Mouse (Mus musculus): Measurements from ENCODE around the gene Sesn1. TPM values are rescaled to one million over a fixed set of nuclear protein-coding genes. Genes with fewer than 3 reads are reported as not detected.
"Not testable (repeated sequence)": the region's sequence is repeated elsewhere in the genome, so short reads cannot be mapped to it uniquely, and the experiment has no call there.

Sesn1 gene
- polyA plus RNA-seq, 1 experiment from 2014 or later, result 16.4 TPM

- ATAC-seq (no peak), DNase-seq (no peak)
- H3K36me3 ChIP-seq (replicated peaks; ENCODE audit: insufficient read depth, low read length), result no peaks in the 10 kb centered on the region
- TF ChIP-seq CTCF (IDR thresholded peaks at IDR 0.05; ENCODE audit: low read depth) (no peak), EP300 (IDR thresholded peaks at IDR 0.05; ENCODE audit: low read depth) (no peak)
- WGBS (ENCODE audit: insufficient replicate concordance), result under 1% methylated on average over 36 of the region's 36 CpGs
- peak overlapping the region; percentile 74 for H3K9ac ChIP-seq (replicated peaks)
- H3K27me3 ChIP-seq (ENCODE audit: insufficient read depth, low read length), result no peaks in the 10 kb centered on the region
- peaks cover 31% of the 10 kb centered on the region for H3K4me1 ChIP-seq (ENCODE audit: insufficient read depth)
- peak overlapping the region; percentile 72 for H3K4me3 ChIP-seq (ENCODE audit: low read depth, low read length)
- H3K27ac ChIP-seq (ENCODE audit: low read depth), result peak overlapping the region; percentile 96
- H3K9me3 ChIP-seq (ENCODE audit: low read length), result no peaks in the 10 kb centered on the region
- H3K4me2 ChIP-seq (ENCODE audit: low read depth, low read length), result peak overlapping the region; percentile 88
These were observed 1.1 kb downstream of the Sesn1 start for GRCm38 (mm10) chr10:41810564-41811455.

DNA sequence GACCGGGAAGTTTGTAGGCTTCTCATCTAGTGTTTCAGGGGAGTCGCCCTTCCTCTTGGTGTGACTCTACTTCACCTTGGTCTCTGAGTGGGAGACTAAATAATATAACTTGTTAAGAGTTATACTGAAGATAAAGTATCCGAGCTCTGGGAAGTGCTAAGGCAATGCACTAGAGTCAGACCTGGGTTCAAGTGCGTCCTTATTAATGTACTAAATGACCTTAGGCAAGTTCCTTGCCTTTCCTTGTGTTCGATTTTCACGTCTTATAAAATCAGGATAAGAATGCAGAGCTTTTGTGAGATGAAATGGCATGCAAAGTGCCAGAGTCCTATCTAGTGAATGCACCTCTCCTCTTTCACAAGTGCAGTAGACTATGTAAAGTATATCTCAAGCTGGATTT, 2.8 kb downstream of the Sesn1 start:
- no peak for TF ChIP-seq CTCF (IDR thresholded peaks at IDR 0.05; ENCODE audit: low read depth)
- no peaks in the 10 kb centered on the region for H3K9me3 ChIP-seq (ENCODE audit: low read length)
- H3K4me2 ChIP-seq (ENCODE audit: low read depth, low read length), result peak overlapping the region; percentile 88
- 59% methylated on average over 6 of the region's 6 CpGs for WGBS (ENCODE audit: insufficient replicate concordance)
- H3K27me3 ChIP-seq (ENCODE audit: insufficient read depth, low read length), result no peaks in the 10 kb centered on the region
- peaks cover 34% of the 10 kb centered on the region for H3K4me1 ChIP-seq (ENCODE audit: insufficient read depth)
- no peaks in the 10 kb centered on the region for H3K36me3 ChIP-seq (replicated peaks; ENCODE audit: insufficient read depth, low read length)
- no peak overlapping the region for H3K27ac ChIP-seq (ENCODE audit: low read depth)
- peak overlapping the region; percentile 72 for H3K4me3 ChIP-seq (ENCODE audit: low read depth, low read length)
- no peak for ATAC-seq
- peak overlapping the region; percentile 53 for H3K9ac ChIP-seq (replicated peaks)
- DNase-seq, result no peak

- Histone ChIP-seq H3K27ac (ENCODE audit: low read depth) (no peak overlapping the region), H3K4me2 (ENCODE audit: low read depth, low read length) (peak overlapping the region; percentile 40; the same call in 1 of the 2 replicates), H3K27me3 (ENCODE audit: insufficient read depth, low read length) (no peaks in the 10 kb centered on the region), H3K36me3 (replicated peaks; ENCODE audit: insufficient read depth, low read length) (no peaks in the 10 kb centered on the region), H3K9ac (replicated peaks) (no peak overlapping the region), H3K9me3 (ENCODE audit: low read length) (no peaks in the 10 kb centered on the region), H3K4me3 (ENCODE audit: low read depth, low read length) (no peak overlapping the region), H3K4me1 (ENCODE audit: insufficient read depth) (peaks cover 32% of the 10 kb centered on the region)
- no peak for TF ChIP-seq EP300 (IDR thresholded peaks at IDR 0.05; ENCODE audit: low read depth)
- no peak for TF ChIP-seq CTCF (IDR thresholded peaks at IDR 0.05; ENCODE audit: low read depth)
- WGBS (ENCODE audit: insufficient replicate concordance), result 70% methylated on average over 6 of the region's 6 CpGs
- ATAC-seq (no peak), DNase-seq (no peak)
These were observed 4.6 kb downstream of the Sesn1 start for GRCm38 (mm10) chr10:41814305-41814853.

DNA sequence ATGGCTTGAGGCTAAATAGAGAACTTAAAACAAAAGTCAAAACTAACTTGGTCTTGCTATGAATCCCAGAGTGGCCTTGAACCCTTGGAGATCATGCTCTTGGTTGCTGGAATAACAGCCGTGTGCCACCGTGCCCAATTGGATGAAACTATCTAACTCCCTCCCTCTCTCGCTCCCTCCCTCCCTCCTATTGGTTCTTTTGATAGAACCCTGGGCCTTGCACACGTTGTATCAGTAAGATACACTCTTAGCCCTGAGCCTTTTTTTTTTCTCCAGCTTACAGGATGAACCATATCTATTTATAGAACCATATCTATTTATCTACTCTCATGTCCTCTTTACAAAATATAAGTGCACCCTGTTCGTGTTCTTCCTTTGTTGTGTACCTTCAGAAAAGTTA, 6.8 kb downstream of the Sesn1 start:
- Histone ChIP-seq H3K4me2 (ENCODE audit: low read depth, low read length) (no peak overlapping the region), H3K9me3 (ENCODE audit: low read length) (no peaks in the 10 kb centered on the region), H3K4me3 (ENCODE audit: low read depth, low read length) (no peak overlapping the region), H3K27me3 (ENCODE audit: insufficient read depth, low read length) (no peaks in the 10 kb centered on the region), H3K9ac (replicated peaks) (no peak overlapping the region), H3K27ac (ENCODE audit: low read depth) (no peak overlapping the region), H3K36me3 (replicated peaks; ENCODE audit: insufficient read depth, low read length) (no peaks in the 10 kb centered on the region), H3K4me1 (ENCODE audit: insufficient read depth) (peaks cover 32% of the 10 kb centered on the region)
- 51% methylated on average over 5 of the region's 5 CpGs for WGBS (ENCODE audit: insufficient replicate concordance)
- ATAC-seq, result no peak
- DNase-seq, result no peak
- TF ChIP-seq EP300 (IDR thresholded peaks at IDR 0.05; ENCODE audit: low read depth) (no peak), CTCF (IDR thresholded peaks at IDR 0.05; ENCODE audit: low read depth) (no peak)

DNA sequence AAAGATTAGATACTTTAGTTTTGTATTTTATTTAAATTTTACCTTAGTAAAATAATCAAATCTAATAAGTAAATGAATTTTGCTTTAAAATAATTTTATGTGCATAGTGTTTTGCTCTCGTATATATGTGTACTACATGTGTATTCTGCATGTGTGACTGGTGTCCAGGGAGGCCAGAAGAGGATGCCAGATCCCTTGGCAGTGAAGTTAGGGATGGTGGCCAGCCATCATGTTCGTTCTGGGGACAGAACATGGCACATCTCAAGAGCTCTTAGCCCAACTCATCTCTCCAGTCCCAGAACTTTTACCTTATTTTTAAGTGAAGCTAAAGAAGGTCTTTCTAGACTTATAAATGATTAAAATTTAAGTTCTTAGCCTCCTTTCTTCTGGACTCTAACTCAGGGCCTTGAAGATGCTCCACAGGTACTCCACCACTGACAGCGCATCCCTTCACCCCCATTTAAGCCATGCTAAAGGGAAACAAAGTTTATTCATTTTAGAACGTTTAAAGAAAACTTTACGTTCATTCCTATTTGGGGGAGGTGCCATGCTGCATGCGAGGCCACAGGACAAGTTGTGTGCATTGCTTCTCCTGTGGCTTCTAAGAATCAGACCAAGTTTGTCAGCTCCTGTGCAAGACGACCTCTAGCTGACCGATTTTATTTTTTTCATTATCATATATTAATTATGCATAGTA, 8.4 kb downstream of the Sesn1 start:
- Histone ChIP-seq H3K4me3 (ENCODE audit: low read depth, low read length) (no peak overlapping the region), H3K27me3 (ENCODE audit: insufficient read depth, low read length) (no peaks in the 10 kb centered on the region), H3K9me3 (ENCODE audit: low read length) (no peaks in the 10 kb centered on the region), H3K4me1 (ENCODE audit: insufficient read depth) (peaks cover 20% of the 10 kb centered on the region), H3K4me2 (ENCODE audit: low read depth, low read length) (no peak overlapping the region), H3K36me3 (replicated peaks; ENCODE audit: insufficient read depth, low read length) (no peaks in the 10 kb centered on the region), H3K9ac (replicated peaks) (no peak overlapping the region), H3K27ac (ENCODE audit: low read depth) (no peak overlapping the region)
- DNase-seq, result no peak
- 80% methylated on average over 8 of the region's 8 CpGs for WGBS (ENCODE audit: insufficient replicate concordance)
- no peak for TF ChIP-seq CTCF (IDR thresholded peaks at IDR 0.05; ENCODE audit: low read depth)
- TF ChIP-seq EP300 (IDR thresholded peaks at IDR 0.05; ENCODE audit: low read depth), result no peak
- no peak for ATAC-seq

DNA sequence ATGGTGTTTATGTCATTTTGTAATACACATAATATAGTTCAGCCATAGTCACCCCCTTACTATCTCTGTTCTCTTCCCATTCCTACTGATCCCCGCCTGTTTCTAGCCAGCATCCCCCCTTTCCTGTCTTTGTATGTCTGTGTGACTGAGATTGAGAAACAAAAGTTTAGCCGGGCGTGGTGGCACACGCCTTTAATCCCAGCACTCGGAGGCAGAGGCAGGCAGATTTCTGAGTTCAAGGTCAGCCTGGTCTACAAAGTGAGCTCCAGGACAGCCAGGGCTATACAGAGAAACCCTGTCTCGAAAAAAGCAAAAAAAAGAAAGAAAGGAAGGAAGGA, 9.0 kb downstream of the Sesn1 start:
- not testable (repeated sequence) for ATAC-seq; H3K4me3 ChIP-seq (ENCODE audit: low read depth, low read length); DNase-seq; H3K4me2 ChIP-seq (ENCODE audit: low read depth, low read length); H3K27ac ChIP-seq (ENCODE audit: low read depth); H3K9ac ChIP-seq (replicated peaks); H3K9me3 ChIP-seq (ENCODE audit: low read length); H3K36me3 ChIP-seq (replicated peaks; ENCODE audit: insufficient read depth, low read length); H3K27me3 ChIP-seq (ENCODE audit: insufficient read depth, low read length)
- WGBS (ENCODE audit: insufficient replicate concordance), result 77% methylated on average over 6 of the region's 6 CpGs
- peaks cover 14% of the 10 kb centered on the region for H3K4me1 ChIP-seq (ENCODE audit: insufficient read depth)

All from liver, postnatal 0 days (tissue).